ENCODE assay signal across 8 mouse cellular contexts in genomic region chr17:21008382-21009331, GRCm38 (mm10). TPM values are rescaled to one million over a fixed set of nuclear protein-coding genes. Genes with fewer than 3 reads are reported as not detected.
DNase-seq lines count a peak whose midpoint lies in the region; ATAC-seq and TF ChIP-seq lines count a peak whose summit lies in the region.

Zfp160 (plus strand) TSS chr17:21008903.

- 5% methylated on average over 36 of the region's 36 CpGs for WGBS in embryonic facial prominence, embryonic 13.5 days
- WGBS in kidney, adult 2 months, result 3% methylated on average over 36 of the region's 36 CpGs
- WGBS in limb, embryonic 12.5 days, result 6% methylated on average over 36 of the region's 36 CpGs
- WGBS in midbrain, embryonic 15.5 days, result 5% methylated on average over 36 of the region's 36 CpGs
- 7% methylated on average over 36 of the region's 36 CpGs for WGBS in spleen, adult 2 months

- no peak for TF ChIP-seq CTCF in kidney, adult 2 months (conservative IDR thresholded peaks at IDR 0.05; ENCODE audit: insufficient read depth, insufficient read length, low read depth, low read length)
- no peak for TF ChIP-seq CTCF in spleen, adult 2 months (IDR thresholded peaks at IDR 0.05; ENCODE audit: extremely low read depth, insufficient read depth, insufficient read length, insufficient replicate concordance)

- H3K4me1 ChIP-seq in embryonic facial prominence, embryonic 13.5 days, result peaks cover 17% of the 10 kb centered on the region
- peaks cover 5% of the 10 kb centered on the region; the same call in 1 of the 2 replicates for H3K4me1 ChIP-seq in kidney, adult 2 months (ENCODE audit: control insufficient read depth, insufficient read depth, low read length)
- H3K4me1 ChIP-seq in limb, embryonic 12.5 days (replicated peaks), result peaks cover 11% of the 10 kb centered on the region; the same call in 1 of the 2 replicates
- H3K4me1 ChIP-seq in midbrain, embryonic 15.5 days, result peaks cover 22% of the 10 kb centered on the region
- H3K4me1 ChIP-seq in spleen, adult 2 months (ENCODE audit: control insufficient read depth, insufficient read depth, insufficient read length), result peaks cover 2% of the 10 kb centered on the region; the same call in 1 of the 2 replicates

- H3K36me3 ChIP-seq in embryonic facial prominence, embryonic 13.5 days, result peaks cover 18% of the 10 kb centered on the region
- H3K36me3 ChIP-seq in kidney, adult 2 months (ENCODE audit: control insufficient read depth, insufficient read depth, low read length), result peaks cover 4% of the 10 kb centered on the region; the same call in 1 of the 2 replicates
- peaks cover 22% of the 10 kb centered on the region for H3K36me3 ChIP-seq in limb, embryonic 12.5 days
- H3K36me3 ChIP-seq in midbrain, embryonic 15.5 days (replicated peaks), result peaks cover 13% of the 10 kb centered on the region
- peaks cover 5% of the 10 kb centered on the region; the same call in 1 of the 2 replicates for H3K36me3 ChIP-seq in spleen, adult 2 months (ENCODE audit: control insufficient read depth, insufficient read depth, low read length)

- no peaks in the 10 kb centered on the region for H3K9me3 ChIP-seq in embryonic facial prominence, embryonic 13.5 days
- no peaks in the 10 kb centered on the region for H3K9me3 ChIP-seq in limb, embryonic 12.5 days
- no peaks in the 10 kb centered on the region for H3K9me3 ChIP-seq in midbrain, embryonic 15.5 days

- no peaks in the 10 kb centered on the region for H3K27me3 ChIP-seq in embryonic facial prominence, embryonic 13.5 days
- no peaks in the 10 kb centered on the region for H3K27me3 ChIP-seq in kidney, adult 2 months (replicated peaks; ENCODE audit: control insufficient read depth, insufficient read depth, low read length)
- H3K27me3 ChIP-seq in limb, embryonic 12.5 days, result no peaks in the 10 kb centered on the region
- H3K27me3 ChIP-seq in midbrain, embryonic 15.5 days (replicated peaks), result peaks cover 6% of the 10 kb centered on the region; the same call in 1 of the 2 replicates
- no peaks in the 10 kb centered on the region for H3K27me3 ChIP-seq in spleen, adult 2 months (ENCODE audit: control insufficient read depth, insufficient read depth, low read length)

- peak; percentile 89 for ATAC-seq in embryonic facial prominence, embryonic 13.5 days (ENCODE audit: insufficient number of reproducible peaks, insufficient read depth, low FRiP score, low TSS enrichment, low read depth)
- peak; percentile 95 for ATAC-seq in limb, embryonic 12.5 days (ENCODE audit: insufficient number of reproducible peaks, insufficient read depth, low FRiP score, low TSS enrichment, low read depth)
- ATAC-seq in midbrain, embryonic 15.5 days (replicated peaks), result peak; percentile 98

- TF ChIP-seq POLR2A in kidney, adult 2 months (IDR thresholded peaks at IDR 0.05; ENCODE audit: low read depth, low read length), result peak; percentile 42
- no peak; the same call in none of the 2 replicates for TF ChIP-seq POLR2A in spleen, adult 2 months (IDR thresholded peaks at IDR 0.05; ENCODE audit: low read depth, low read length)

- peak within 1 kb of the TSS; percentile 85 for H3K9ac ChIP-seq in embryonic facial prominence, embryonic 13.5 days
- H3K9ac ChIP-seq in limb, embryonic 12.5 days (replicated peaks), result peak within 1 kb of the TSS; percentile 89
- H3K9ac ChIP-seq in midbrain, embryonic 15.5 days, result peak within 1 kb of the TSS; percentile 80

- H3K4me3 ChIP-seq in embryonic facial prominence, embryonic 13.5 days, result peak within 1 kb of the TSS; percentile 79
- peak within 1 kb of the TSS; percentile 80 for H3K4me3 ChIP-seq in kidney, adult 2 months (ENCODE audit: insufficient read depth, low read depth, low read length)
- peak within 1 kb of the TSS; percentile 73 for H3K4me3 ChIP-seq in limb, embryonic 12.5 days (replicated peaks)
- H3K4me3 ChIP-seq in midbrain, embryonic 15.5 days, result peak within 1 kb of the TSS; percentile 78
- H3K4me3 ChIP-seq in spleen, adult 2 months (ENCODE audit: extremely low read depth, insufficient read depth, insufficient read length), result peak within 1 kb of the TSS; percentile 71

- peak within 1 kb of the TSS; percentile 89 for H3K4me2 ChIP-seq in embryonic facial prominence, embryonic 13.5 days
- H3K4me2 ChIP-seq in limb, embryonic 12.5 days, result peak within 1 kb of the TSS; percentile 78
- peak within 1 kb of the TSS; percentile 72 for H3K4me2 ChIP-seq in midbrain, embryonic 15.5 days

- DNase-seq in 3134 (ENCODE audit: extremely low read depth, insufficient read length, low spot score), result peak; percentile 84
- peak; percentile 91 to 92 for DNase-seq in adrenal gland, postnatal 36 days
- peak; percentile 93 for DNase-seq in heart, adult 18-20 months
- peak; percentile 96 for DNase-seq in kidney, adult 2 months
- DNase-seq in spleen, adult 2 months (ENCODE audit: low read depth in 1 of 2, low spot score in 2 of 2), result peak; percentile 70 to 81

- peak within 1 kb of the TSS; percentile 91 for H3K27ac ChIP-seq in embryonic facial prominence, embryonic 13.5 days
- peak within 1 kb of the TSS; percentile 69 for H3K27ac ChIP-seq in kidney, adult 2 months (ENCODE audit: insufficient read depth, low read depth, low read length)
- H3K27ac ChIP-seq in limb, embryonic 12.5 days, result peak within 1 kb of the TSS; percentile 91
- peak within 1 kb of the TSS; percentile 89 for H3K27ac ChIP-seq in midbrain, embryonic 15.5 days
- peak within 1 kb of the TSS; percentile 74 for H3K27ac ChIP-seq in spleen, adult 2 months (ENCODE audit: insufficient read depth, low read length)

RNA-seq across cellular contexts. Expression of gene Zfp160, which starts in this region (rescaled TPM):
- total RNA-seq in adrenal gland, postnatal 36 days (2021), result 10 to 100 TPM; 14.9 to 15.8 TPM
- 17.8 and 23.0 TPM in 2 replicates for polyA plus RNA-seq in embryonic facial prominence, embryonic 13.5 days (2015; fragmentation: Nextera tagmentation; extraction: Ambion mirVana)
- 1 to 10 TPM; 6.9 to 7.2 TPM for total RNA-seq in heart, adult 18-20 months (2021)
- 1.9 and 2.4 TPM in 2 replicates for polyA plus RNA-seq in kidney, adult 2 months (2012; rRNA removed)
- polyA plus RNA-seq in limb, embryonic 12.5 days (2016; fragmentation: Nextera tagmentation; extraction: Ambion mirVana), result 19.7 and 19.9 TPM in 2 replicates
- polyA plus RNA-seq in midbrain, embryonic 15.5 days (2015; fragmentation: Nextera tagmentation; extraction: Ambion mirVana), result 17.7 and 20.4 TPM in 2 replicates
- polyA plus RNA-seq in spleen, adult 2 months (2012; rRNA removed), result 1.1 and 1.5 TPM in 2 replicates

Comparison
In these comparisons a context has a peak if more than half of its experiments do, and no peak if none do; other contexts are left out.
1. Peak in every context shown above with its lines: DNase-seq, ATAC-seq, H3K4me3 ChIP-seq and H3K27ac ChIP-seq.